Mouse (Mus musculus) CH12.LX (cell line): ENCODE results near the gene Muc3. TPM values are rescaled to one million over a fixed set of nuclear protein-coding genes. Genes with fewer than 3 reads are reported as not detected.

ENCODE experiments used
- DNase-seq: peaks from one replicate; pipeline ENCODE4 v3.0.0-alpha.2; 2013; ENCODE audit errors: extremely low read depth
- H3K27ac ChIP-seq: 2 replicates; pipeline ENCODE4 v1.5.1; 2012; ENCODE audit warnings: low read depth, mild to moderate bottlenecking, control low read depth, moderate library complexity; ENCODE audit not compliant: insufficient read depth
- H3K27me3 ChIP-seq: replicated peaks from 2 replicates; pipeline ENCODE3; 2012; ENCODE audit warnings: inconsistent platforms
- H3K36me3 ChIP-seq, 2 experiments: replicated peaks in 1 of 2; 2 replicates each; pipeline versions ENCODE3 to v1.6.1; 2012; ENCODE audit warnings: inconsistent platforms in 1 of 2, low read length in 1 of 2, mild to moderate bottlenecking in 1 of 2, mixed read lengths in 1 of 2, moderate library complexity in 1 of 2; ENCODE audit not compliant: control insufficient read depth in 1 of 2, insufficient read depth in 1 of 2
- H3K4me1 ChIP-seq, 2 experiments: 2 replicates each; pipeline ENCODE4 v1.6.1; 2012; ENCODE audit warnings: inconsistent platforms in 1 of 2, moderate library complexity in 1 of 2; ENCODE audit not compliant: insufficient read depth in 2 of 2, control insufficient read depth in 1 of 2
- H3K4me2 ChIP-seq: 2 replicates; pipeline ENCODE4 v1.6.1; 2012; ENCODE audit warnings: low read depth, mild to moderate bottlenecking, control low read depth; ENCODE audit not compliant: poor library complexity, insufficient read depth, severe bottlenecking
- H3K4me3 ChIP-seq, 3 experiments: fragments of 150-350 bp in 1 of 3; sonication (generic) in 1 of 3; replicated peaks in 1 of 3; 2 replicates each; pipeline versions ENCODE3 to v1.5.1; 2011 to 2012; ENCODE audit warnings: low read depth in 2 of 3, low read length in 2 of 3, mild to moderate bottlenecking in 2 of 3, moderate library complexity in 2 of 3, control low read depth in 1 of 3, improper control_type of control experiment in 1 of 3, inconsistent platforms in 1 of 3, mixed read lengths in 1 of 3; ENCODE audit not compliant: poor library complexity in 1 of 3
- H3K79me2 ChIP-seq: replicated peaks from 2 replicates; pipeline ENCODE4 v1.6.1; 2012; ENCODE audit warnings: mild to moderate bottlenecking, moderate library complexity; ENCODE audit not compliant: control insufficient read depth, poor library complexity, insufficient read depth, severe bottlenecking; ENCODE audit errors: extremely low read depth
- H3K9ac ChIP-seq: 2 replicates; pipeline ENCODE4 v1.6.1; 2012; ENCODE audit warnings: low read depth, mild to moderate bottlenecking, control low read depth, moderate library complexity; ENCODE audit not compliant: insufficient read depth
- H3K9me3 ChIP-seq: replicated peaks from 2 replicates; pipeline ENCODE3; 2012; ENCODE audit warnings: low read length, inconsistent platforms, mixed read lengths
- BHLHE40 ChIP-seq: IDR thresholded peaks from 2 replicates; pipeline ENCODE4 v1.6.1; 2011; ENCODE audit warnings: mild to moderate bottlenecking, low read depth, low read length, improper control_type of control experiment
- CHD1 ChIP-seq: IDR thresholded peaks from 2 replicates; pipeline ENCODE4 v1.6.1; 2012; ENCODE audit warnings: low read depth, low read length, improper control_type of control experiment, inconsistent platforms
- E2F4 ChIP-seq: IDR thresholded peaks from 2 replicates; pipeline ENCODE4 v1.6.1; 2011; ENCODE audit warnings: low read depth, low read length, improper control_type of control experiment; ENCODE audit not compliant: insufficient replicate concordance
- ELF1 ChIP-seq: IDR thresholded peaks from 2 replicates; pipeline ENCODE4 v1.6.1; 2014; ENCODE audit warnings: low read depth, mild to moderate bottlenecking, inconsistent platforms, low read length, improper control_type of control experiment
- GABPA ChIP-seq: IDR thresholded peaks from 2 replicates; pipeline ENCODE4 v1.6.1; 2012; ENCODE audit warnings: low read depth, low read length, improper control_type of control experiment, inconsistent platforms; ENCODE audit not compliant: insufficient replicate concordance
- HCFC1 ChIP-seq: IDR thresholded peaks from 2 replicates; pipeline ENCODE4 v1.6.1; 2012; ENCODE audit warnings: low read depth, mild to moderate bottlenecking, inconsistent platforms, low read length, improper control_type of control experiment
- IRF4 ChIP-seq: IDR thresholded peaks from 2 replicates; pipeline ENCODE4 v1.6.1; 2014; ENCODE audit warnings: low read depth, mild to moderate bottlenecking, inconsistent platforms, low read length, improper control_type of control experiment
- JUND ChIP-seq: conservative IDR thresholded peaks from 2 replicates; pipeline ENCODE4 v1.6.1; 2011; ENCODE audit warnings: low read depth, low read length, improper control_type of control experiment
- KAT2A ChIP-seq: IDR thresholded peaks from 2 replicates; pipeline ENCODE4 v1.6.1; 2012; ENCODE audit warnings: low read length, improper control_type of control experiment, inconsistent platforms; ENCODE audit not compliant: insufficient replicate concordance
- MAX ChIP-seq: IDR thresholded peaks from 2 replicates; pipeline ENCODE4 v1.6.1; 2011; ENCODE audit warnings: low read length, improper control_type of control experiment
- MAZ ChIP-seq: IDR thresholded peaks from 2 replicates; pipeline ENCODE4 v1.6.1; 2012; ENCODE audit warnings: low read depth, mild to moderate bottlenecking, inconsistent platforms, low read length, improper control_type of control experiment, moderate library complexity
- MEF2A ChIP-seq: IDR thresholded peaks from 2 replicates; pipeline ENCODE4 v1.6.1; 2014; ENCODE audit warnings: low read depth, mild to moderate bottlenecking, inconsistent platforms, low read length, improper control_type of control experiment, borderline replicate concordance
- MXI1 ChIP-seq: IDR thresholded peaks from 2 replicates; pipeline ENCODE4 v1.6.1; 2011; ENCODE audit warnings: mild to moderate bottlenecking, low read depth, low read length, improper control_type of control experiment
- NELFE ChIP-seq: IDR thresholded peaks from 2 replicates; pipeline ENCODE4 v1.6.1; 2011; ENCODE audit warnings: low read depth, low read length, improper control_type of control experiment
- POLR2A ChIP-seq: IDR thresholded peaks from 2 replicates; pipeline ENCODE4 v1.6.1; 2011; ENCODE audit warnings: low read depth, mild to moderate bottlenecking, improper control_type of control experiment, low read length
- RAD21 ChIP-seq: IDR thresholded peaks from 2 replicates; pipeline ENCODE4 v1.6.1; 2011; ENCODE audit warnings: low read depth, mild to moderate bottlenecking, low read length, improper control_type of control experiment, moderate library complexity
- RCOR1 ChIP-seq: conservative IDR thresholded peaks from 2 replicates; pipeline ENCODE4 v1.6.1; 2012; ENCODE audit warnings: low read depth, mild to moderate bottlenecking, inconsistent platforms, low read length, improper control_type of control experiment
- SIN3A ChIP-seq: IDR thresholded peaks from 2 replicates; pipeline ENCODE4 v1.6.1; 2012; ENCODE audit warnings: low read length, improper control_type of control experiment, inconsistent platforms
- SMC3 ChIP-seq: IDR thresholded peaks from 2 replicates; pipeline ENCODE4 v1.6.1; 2011; ENCODE audit warnings: low read depth, low read length, improper control_type of control experiment
- TBP ChIP-seq: conservative IDR thresholded peaks from 2 replicates; pipeline ENCODE4 v1.6.1; 2011; ENCODE audit warnings: low read depth, low read length, improper control_type of control experiment
- TCF12 ChIP-seq: IDR thresholded peaks from 2 replicates; pipeline ENCODE4 v1.6.1; 2014; ENCODE audit warnings: low read depth, mild to moderate bottlenecking, inconsistent platforms, low read length, improper control_type of control experiment
- USF1 ChIP-seq: IDR thresholded peaks from 2 replicates; pipeline ENCODE4 v1.6.1; 2014; ENCODE audit warnings: low read depth, mild to moderate bottlenecking, inconsistent platforms, low read length, improper control_type of control experiment
- USF2 ChIP-seq: conservative IDR thresholded peaks from 2 replicates; pipeline ENCODE4 v1.6.1; 2011; ENCODE audit warnings: low read depth, low read length, improper control_type of control experiment
- ZKSCAN1 ChIP-seq: IDR thresholded peaks from 2 replicates; pipeline ENCODE4 v1.6.1; 2012; ENCODE audit warnings: low read depth, inconsistent platforms, low read length, improper control_type of control experiment, borderline replicate concordance
- ZNF384 ChIP-seq: IDR thresholded peaks from 2 replicates; pipeline ENCODE4 v1.6.1; 2012; ENCODE audit warnings: low read depth, low read length, improper control_type of control experiment, inconsistent platforms
- dilution Hi-C: fragments of 300-500 bp; cut with MboI; formaldehyde crosslinking; loops from 2 replicates; pipeline ENCODE4 v1.14.3; 2020; ENCODE audit warnings: low sequenced_read_pairs; ENCODE audit not compliant: extremely low pct_unique_long_range_greater_than_20kb, extremely low pct_ligation_motif_present
- in situ Hi-C: fragments of 300-500 bp; cut with MboI; formaldehyde crosslinking; loops from 3 replicates; pipeline ENCODE4 v1.14.3; 2019; ENCODE audit warnings: low sequenced_read_pairs, low pct_ligation_motif_present, low pct_unique_long_range_greater_than_20kb, mixed read lengths
- polyA plus RNA-seq: library from polyadenylated mRNA; unstranded; fragments of >175 nt; gene quantifications from 2 replicates; pipeline ENCODE4 v1.2.1, GENCODE M21; 2012; ENCODE audit warnings: low read depth; ENCODE audit not compliant: insufficient read length
- total RNA-seq, 2 experiments: library from RNA; depleted of rRNA; stranded (reverse); fragments of 300-350 nt in 1 of 2; fragments of >200 nt in 1 of 2; gene quantifications; 2 replicates each; pipeline ENCODE4 v1.2.3; 2012 to 2014

Muc3 gene
- total and polyA plus RNA-seq, 3 experiments: 0.13 TPM; not detected in 2

DNA sequence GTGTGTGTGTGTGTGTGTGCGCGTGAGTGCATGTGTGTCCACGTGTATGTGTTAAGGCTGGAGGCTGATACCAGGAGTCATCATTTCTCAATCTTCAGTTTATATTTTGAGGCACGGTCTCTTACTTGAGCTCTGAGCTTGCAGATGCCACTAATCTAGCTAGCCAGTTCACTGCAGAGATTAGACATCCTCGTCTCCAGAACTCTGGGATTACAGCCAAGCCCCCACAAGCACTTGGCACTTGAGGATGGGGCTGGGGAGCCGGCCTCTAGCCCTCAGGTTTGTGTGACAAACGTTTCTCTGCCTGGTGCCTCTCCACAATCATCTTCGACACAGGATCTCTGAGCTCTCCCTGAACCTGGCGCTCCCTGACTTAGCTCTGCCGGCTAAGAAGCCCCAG, 58.3 kb downstream of the Muc3 start:
- no peaks in the 10 kb centered on the region for H3K36me3 ChIP-seq
- H3K27ac ChIP-seq: no peak overlapping the region
- no peak overlapping the region for H3K4me3 ChIP-seq
- H3K9me3 ChIP-seq: peaks cover 11% of the 10 kb centered on the region
- in situ Hi-C loops: no loop called here
- H3K79me2 ChIP-seq: no peaks in the 10 kb centered on the region
- TF ChIP-seq POLR2A (no peak), BHLHE40 (no peak), MXI1 (no peak), HCFC1 (no peak), MAZ (no peak), TCF12 (no peak), E2F4 (no peak), SMC3 (no peak), ZNF384 (no peak), NELFE (no peak), MEF2A (no peak), SIN3A (no peak), CHD1 (no peak), ZKSCAN1 (no peak), RCOR1 (no peak), USF1 (no peak), MAX (no peak), JUND (no peak), IRF4 (no peak), ELF1 (no peak)
- H3K27me3 ChIP-seq: no peaks in the 10 kb centered on the region
- H3K4me2 ChIP-seq: no peak overlapping the region
- peaks cover 0 to 11% of the 10 kb centered on the region in 2 experiments; a peak in 2 of 4 replicates for H3K4me1 ChIP-seq
- no peak overlapping the region for H3K9ac ChIP-seq
- dilution Hi-C loops: no loop called here
- DNase-seq: no peak

DNA sequence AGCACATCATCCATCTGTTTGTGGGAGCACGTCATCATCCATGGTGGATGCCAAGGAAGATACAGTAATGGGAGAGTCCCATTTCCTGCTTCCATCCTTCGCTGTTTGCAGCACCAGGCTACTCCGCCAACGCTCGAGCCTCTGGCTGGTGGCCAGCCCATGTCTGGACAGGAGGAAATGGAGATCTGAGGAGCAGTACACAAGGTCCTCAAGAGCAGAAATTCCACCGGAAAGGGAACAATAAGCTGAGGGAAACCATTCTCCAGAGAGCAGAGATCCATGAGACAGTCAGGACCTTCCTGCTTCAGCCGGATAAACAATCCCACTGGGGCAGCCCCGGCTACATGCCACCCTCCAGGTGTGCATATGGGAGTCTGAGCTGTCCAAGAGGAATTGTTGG, 61.7 kb downstream of the Muc3 start:
- no peak for TF ChIP-seq USF2
- TF ChIP-seq TBP: no peak
- no peak for TF ChIP-seq GABPA
- TF ChIP-seq KAT2A: no peak
- TF ChIP-seq RAD21: no peak
- Histone ChIP-seq H3K4me1 (peaks cover 0 to 7% of the 10 kb centered on the region in 2 experiments; a peak in 2 of 4 replicates), H3K9me3 (peaks cover 15% of the 10 kb centered on the region), H3K79me2 (no peaks in the 10 kb centered on the region), H3K27ac (no peak overlapping the region), H3K36me3 (no peaks in the 10 kb centered on the region), H3K4me3 (no peak overlapping the region), H3K27me3 (peaks cover 20% of the 10 kb centered on the region), H3K4me2 (no peak overlapping the region), H3K9ac (no peak overlapping the region)
- no peak for DNase-seq
- dilution Hi-C loops: no loop called here
- in situ Hi-C loops: no loop called here
